8 mouse cellular contexts compared by ENCODE assay signal in the genomic region with DNA sequence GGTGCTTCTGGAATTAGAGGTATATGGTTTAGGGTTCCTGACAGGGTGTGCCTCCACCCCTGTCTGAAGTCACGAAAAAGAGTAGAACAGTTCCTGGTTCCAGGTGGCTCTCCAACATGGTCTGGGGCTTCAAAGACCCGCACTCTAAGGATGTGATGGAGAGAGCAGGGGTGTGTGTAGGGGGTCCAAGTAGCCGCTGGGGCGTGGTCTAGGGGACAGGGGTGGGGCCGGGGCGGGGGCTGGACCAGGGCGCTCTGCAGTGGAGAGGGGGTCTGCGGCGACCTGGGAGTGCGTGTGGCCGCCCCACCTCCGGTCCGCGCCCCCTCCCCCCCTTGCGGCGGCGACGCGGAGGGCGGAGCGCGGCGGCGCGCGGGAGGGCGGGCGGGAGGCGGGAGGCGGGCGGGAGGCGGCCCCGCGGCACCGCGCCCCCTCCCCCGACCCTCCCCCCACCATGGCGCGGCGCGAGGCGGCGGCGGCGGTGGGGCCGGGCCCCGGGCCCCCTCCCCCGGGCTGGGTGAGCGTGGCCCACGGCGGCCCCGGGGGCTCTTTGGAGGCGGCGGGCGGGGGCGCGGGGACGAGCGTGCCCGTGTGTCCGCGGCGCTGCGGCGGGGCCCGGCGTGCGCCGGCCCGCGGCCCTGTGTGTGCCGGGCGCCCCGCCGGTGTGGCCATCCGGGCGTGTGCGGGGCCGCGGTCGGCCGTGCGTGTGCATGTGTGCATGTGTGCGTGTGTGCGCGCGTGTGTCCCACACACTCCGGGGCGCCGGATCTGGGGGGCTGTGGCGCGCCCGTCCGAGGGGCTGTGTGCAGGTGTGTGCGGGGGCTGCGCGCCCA. TPM values are rescaled to one million over a fixed set of nuclear protein-coding genes. Genes with fewer than 3 reads are reported as not detected.
DNase-seq lines count a peak whose midpoint lies in the region; ATAC-seq lines count a peak whose summit lies in the region.

Gene Lrfn1, plus strand, starts transcription at position 450 of the 830 bp plus-strand sequence.

- DNase-seq in right cerebral cortex, postnatal 4 days = peak; percentile 50
- DNase-seq in right cerebral cortex, postnatal 25 days = no peak
- DNase-seq in kidney, postnatal 14 days = peak; percentile 29
- DNase-seq in midbrain, embryonic 10.5 days (ENCODE audit: low spot score) = peak; percentile 53
- no peak for DNase-seq in urinary bladder, adult 2 months (ENCODE audit: low spot score)

- H3K4me3 ChIP-seq in erythroblast, embryonic 14.5 days (replicated peaks) = peak within 1 kb of the TSS; percentile 53
- peak within 1 kb of the TSS; percentile 85 for H3K4me3 ChIP-seq in embryonic facial prominence, embryonic 13.5 days
- peak within 1 kb of the TSS; percentile 95 for H3K4me3 ChIP-seq in midbrain, embryonic 10.5 days

- peak within 1 kb of the TSS; percentile 91 for H3K9ac ChIP-seq in embryonic facial prominence, embryonic 13.5 days

- H3K4me1 ChIP-seq in erythroblast, embryonic 14.5 days (ENCODE audit: control insufficient read depth) = peaks cover 4% of the 10 kb centered on the region; the same call in 1 of the 2 replicates
- H3K4me1 ChIP-seq in embryonic facial prominence, embryonic 13.5 days = peaks cover 8% of the 10 kb centered on the region
- peaks cover 33% of the 10 kb centered on the region for H3K4me1 ChIP-seq in midbrain, embryonic 10.5 days

- WGBS in embryonic facial prominence, embryonic 13.5 days = 0% methylated on average over 53 of the region's 97 CpGs
- 6% methylated on average over 55 of the region's 97 CpGs for WGBS in midbrain, embryonic 10.5 days

- ATAC-seq in erythroblast, adult 5-6 weeks (replicated peaks; ENCODE audit: low FRiP score, poor library complexity, severe bottlenecking) = no peak
- peak; percentile 67 for ATAC-seq in embryonic facial prominence, embryonic 13.5 days (ENCODE audit: insufficient number of reproducible peaks, insufficient read depth, low FRiP score, low TSS enrichment, low read depth)

- peak within 1 kb of the TSS; percentile 92 for H3K4me2 ChIP-seq in embryonic facial prominence, embryonic 13.5 days

- peaks cover 20% of the 10 kb centered on the region for H3K27me3 ChIP-seq in erythroblast, embryonic 14.5 days (ENCODE audit: control insufficient read depth)
- no peaks in the 10 kb centered on the region for H3K27me3 ChIP-seq in embryonic facial prominence, embryonic 13.5 days
- H3K27me3 ChIP-seq in midbrain, embryonic 10.5 days (ENCODE audit: low read depth, poor library complexity, severe bottlenecking) = no peaks in the 10 kb centered on the region

- no peaks in the 10 kb centered on the region for H3K36me3 ChIP-seq in erythroblast, embryonic 14.5 days (ENCODE audit: control insufficient read depth)
- H3K36me3 ChIP-seq in embryonic facial prominence, embryonic 13.5 days = peaks cover 25% of the 10 kb centered on the region
- H3K36me3 ChIP-seq in midbrain, embryonic 10.5 days = peaks cover 26% of the 10 kb centered on the region

- H3K27ac ChIP-seq in embryonic facial prominence, embryonic 13.5 days = peak within 1 kb of the TSS; percentile 73
- H3K27ac ChIP-seq in midbrain, embryonic 10.5 days (replicated peaks) = peak within 1 kb of the TSS; percentile 89

- H3K9me3 ChIP-seq in erythroblast, embryonic 14.5 days (ENCODE audit: control insufficient read depth, low read length) = no peaks in the 10 kb centered on the region
- no peaks in the 10 kb centered on the region for H3K9me3 ChIP-seq in embryonic facial prominence, embryonic 13.5 days
- H3K9me3 ChIP-seq in midbrain, embryonic 10.5 days (replicated peaks) = no peaks in the 10 kb centered on the region

RNA-seq across cellular contexts. Expression of gene Lrfn1, which starts in this region (rescaled TPM):
- 0.02 TPM in 2 replicates for polyA plus RNA-seq in erythroblast, embryonic 14.5 days (2012)
- 6.9 TPM in 1 of 2 replicates, not detected in the other for total RNA-seq in erythroblast, adult 5-6 weeks (2015; ENCODE audit: low replicate concordance)
- not detected in 2 replicates for total RNA-seq in erythroblast, adult 5-6 weeks (2017; ENCODE audit: low replicate concordance)
- 5.3 and 7.6 TPM in 2 replicates for polyA plus RNA-seq in embryonic facial prominence, embryonic 13.5 days (2015; fragmentation: Nextera tagmentation; extraction: Ambion mirVana)
- 3.6 and 3.7 TPM in 2 replicates for polyA plus RNA-seq in midbrain, embryonic 10.5 days (2016; fragmentation: Nextera tagmentation; extraction: Ambion mirVana)
- polyA plus RNA-seq in urinary bladder, adult 2 months (2012; rRNA removed) = 3.9 and 4.3 TPM in 2 replicates

Comparison
In these comparisons a context has a peak if more than half of its experiments do, and no peak if none do; other contexts are left out.
1. DNase-seq: peak in right cerebral cortex, postnatal 4 days (single experiment), kidney, postnatal 14 days (single experiment) and midbrain, embryonic 10.5 days (single experiment); none in right cerebral cortex, postnatal 25 days (single experiment) and urinary bladder, adult 2 months (single experiment).
2. Peak in every context shown above with its lines, with median percentiles within 50 percentile points of each other: H3K4me3 ChIP-seq.